Mouse (Mus musculus) ES-Bruce4 (cell line): ENCODE measurements around the gene Kcnq2.

ENCODE experiments used
- CTCF ChIP-seq: IDR thresholded peaks from one replicate; pipeline ENCODE4 v1.8.1; 2011; ENCODE audit warnings: low read depth, low read length
- EP300 ChIP-seq: IDR thresholded peaks from 2 replicates; pipeline ENCODE4 v1.6.1; 2011; ENCODE audit warnings: low read depth, low read length; ENCODE audit not compliant: insufficient read depth
- POLR2A ChIP-seq: IDR thresholded peaks from one replicate; pipeline ENCODE4 v1.8.1; 2011; ENCODE audit warnings: low read length; ENCODE audit not compliant: insufficient read depth

DNA sequence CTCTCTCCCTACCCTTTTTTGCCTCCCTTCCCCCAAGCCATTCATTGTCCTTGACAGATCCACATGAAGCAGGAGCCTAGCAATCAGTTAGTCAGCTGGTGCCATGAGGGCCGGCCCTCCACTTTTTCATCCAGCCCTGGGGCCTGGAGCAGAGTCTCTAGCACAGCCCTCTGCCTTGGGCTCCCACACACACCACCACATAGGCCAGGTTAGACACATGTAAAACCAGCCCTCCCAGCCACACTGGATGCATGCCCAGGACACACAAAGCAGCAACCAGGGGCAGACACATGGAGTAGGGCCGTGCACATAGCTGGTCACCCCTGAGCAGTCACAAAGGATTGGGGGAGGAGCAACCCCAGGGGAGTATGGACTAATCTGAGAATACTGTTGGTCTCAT, 32.9 kb downstream of the Kcnq2 start:
- no peak for TF ChIP-seq POLR2A
- no peak for TF ChIP-seq CTCF
- no peak for TF ChIP-seq EP300
